Mouse (Mus musculus) kidney, postnatal 10 days (tissue): ENCODE measurements at regions not wholly inside any gene's neighbourhood (a gene's known extent, or its start where the extent isn't known, plus 50 kb on each side); places are given as distances from the start of the nearest gene placed in this dataset.

ENCODE experiments used
- DNase-seq: peaks from one replicate; pipeline ENCODE4 v3.0.0; 2021; ENCODE audit warnings: mixed read lengths

DNA sequence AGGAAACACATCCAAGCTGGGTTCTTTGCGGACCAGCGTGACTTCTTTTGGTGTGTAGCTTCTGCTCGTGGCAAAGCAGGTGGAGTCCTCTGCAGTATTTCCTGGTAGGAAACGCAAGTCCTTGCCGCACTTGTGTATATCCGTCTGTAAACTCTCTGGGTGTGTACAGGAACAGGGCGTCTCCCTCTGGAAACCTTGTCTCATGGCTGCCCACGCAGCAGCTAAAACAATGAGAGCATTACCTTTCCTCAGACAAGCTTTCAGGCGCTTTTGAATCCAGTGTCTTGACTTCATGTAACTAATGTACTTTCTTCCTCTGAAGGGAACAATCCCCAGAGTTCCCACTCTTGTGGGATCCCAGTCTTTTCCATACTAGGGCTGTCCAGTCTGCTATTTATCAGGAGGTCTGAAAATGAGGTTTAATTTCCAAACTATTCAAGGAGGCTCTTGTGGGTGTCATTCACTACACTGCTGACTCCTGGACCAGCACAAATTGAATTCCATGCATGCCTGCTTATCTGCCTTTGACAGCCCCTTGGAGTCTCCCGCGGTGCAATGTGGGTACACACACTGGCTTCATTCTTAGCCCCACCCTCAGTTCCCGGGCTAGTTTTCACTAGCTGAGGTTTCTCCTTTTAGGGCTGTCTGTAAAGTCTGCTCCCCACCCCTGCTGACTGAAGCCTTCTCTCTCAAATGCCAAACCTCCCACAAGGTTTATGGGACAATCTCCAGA is 161.6 kb upstream of the Anxa10 start:
- peak; percentile 47 for DNase-seq

DNA sequence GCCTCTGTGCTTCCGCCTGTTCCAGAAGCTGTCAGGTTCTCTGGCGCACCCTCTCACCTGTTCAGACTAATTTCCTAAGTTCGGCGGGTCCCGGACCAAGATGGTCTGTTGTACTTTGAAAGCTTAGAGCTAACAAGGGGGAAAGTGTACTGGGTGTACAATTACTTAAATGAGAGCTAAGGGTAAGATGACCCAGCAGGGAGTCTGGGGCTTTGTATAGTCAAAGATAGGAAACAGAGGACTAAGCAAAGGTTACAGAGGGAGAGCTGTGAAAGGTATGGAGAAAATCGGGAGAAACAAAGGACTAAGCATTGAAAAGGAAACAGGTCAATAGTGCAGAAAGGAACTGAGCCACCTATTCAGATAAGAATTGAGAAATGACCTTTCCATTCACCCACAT is 127.6 kb upstream of the Anxa10 start:
- DNase-seq: no peak
